Mouse (Mus musculus) lung, embryonic 16.5 days (tissue): ENCODE results near the gene Ciita. TPM values are rescaled to one million over a fixed set of nuclear protein-coding genes. Genes with fewer than 3 reads are reported as not detected.
A peak's percentile ranks its signal among the peaks of the same experiment; 100 is the strongest.

Experiments
- ATAC-seq: fragments of 200-750 bp; cut with Nextera tagmentation; 2 replicates; pipeline ENCODE4 v1.8.0; 2017; ENCODE audit warnings: low read depth, mild to moderate bottlenecking, moderate library complexity
- H3K27ac ChIP-seq: fragments of 300-500 bp; sonication (generic); 2 replicates; pipeline ENCODE4 v1.5.1; 2014; ENCODE audit warnings: mild to moderate bottlenecking, control low read depth, low read length
- H3K27me3 ChIP-seq: fragments of 300-500 bp; sonication (generic); 2 replicates; pipeline ENCODE4 v1.6.1; 2014; ENCODE audit warnings: low read depth, low read length, mixed read lengths; ENCODE audit not compliant: control insufficient read depth, insufficient read depth
- H3K36me3 ChIP-seq: fragments of 300-500 bp; sonication (generic); 2 replicates; pipeline ENCODE4 v1.6.1; 2014; ENCODE audit warnings: low read length; ENCODE audit not compliant: control insufficient read depth, insufficient read depth
- H3K4me1 ChIP-seq: fragments of 300-500 bp; sonication (generic); replicated peaks from 2 replicates; pipeline ENCODE4 v1.6.1; 2014; ENCODE audit warnings: low read length, mixed read lengths; ENCODE audit not compliant: control insufficient read depth, insufficient read depth
- H3K4me2 ChIP-seq: fragments of 300-500 bp; sonication (generic); 2 replicates; pipeline ENCODE4 v1.6.1; 2014; ENCODE audit warnings: low read depth, low read length, control low read depth
- H3K4me3 ChIP-seq: fragments of 300-500 bp; sonication (generic); 2 replicates; pipeline ENCODE4 v1.5.1; 2014; ENCODE audit warnings: mild to moderate bottlenecking, low read length, control low read depth
- H3K9ac ChIP-seq: fragments of 300-500 bp; sonication (generic); 2 replicates; pipeline ENCODE4 v1.6.1; 2014; ENCODE audit warnings: low read length, control low read depth
- H3K9me3 ChIP-seq: fragments of 300-500 bp; sonication (generic); 2 replicates; pipeline ENCODE4 v1.6.1; 2016; ENCODE audit warnings: low read length; ENCODE audit not compliant: control insufficient read depth
- WGBS: fragments of 180-500 bp; shearing (Covaris S2); extraction: QIAGEN DNeasy Blood & Tissue Kit; methylation state at CpG from one replicate; pipeline ENCODE4 v1.1.7; 2014; 5-methylcytosine and 5-hydroxymethylcytosine counted together
- polyA plus RNA-seq: library from polyadenylated mRNA; unstranded; fragments of >200 nt; fragmentation: Nextera tagmentation; extraction: Ambion mirVana; gene quantifications from 2 replicates; pipeline ENCODE4 v1.2.1, GENCODE M21; 2015

Gene Ciita
- polyA plus RNA-seq, 1 experiment from 2014 or later, result 0.92 TPM

GRCm38 (mm10) chr16:10548938-10549337, 69.1 kb downstream of the Ciita start:
- no peak overlapping the region for H3K4me3 ChIP-seq
- H3K27me3 ChIP-seq, result no peaks in the 10 kb centered on the region
- no peak overlapping the region for H3K4me2 ChIP-seq
- no peak overlapping the region for H3K9ac ChIP-seq
- no peak for ATAC-seq
- H3K27ac ChIP-seq, result no peak overlapping the region
- no peaks in the 10 kb centered on the region for H3K9me3 ChIP-seq
- WGBS, result 63% methylated on average over 3 of the region's 3 CpGs
- no peaks in the 10 kb centered on the region for H3K36me3 ChIP-seq
- peaks cover 12% of the 10 kb centered on the region for H3K4me1 ChIP-seq

GRCm38 (mm10) chr16:10549600-10549999, 69.7 kb downstream of the Ciita start:
- no peak for ATAC-seq
- H3K4me2 ChIP-seq, result no peak overlapping the region

GRCm38 (mm10) chr16:10551592-10551991, 71.7 kb downstream of the Ciita start:
- 75% methylated on average over 4 of the region's 4 CpGs for WGBS
- no peak overlapping the region for H3K4me2 ChIP-seq
- no peaks in the 10 kb centered on the region for H3K9me3 ChIP-seq
- no peaks in the 10 kb centered on the region for H3K27me3 ChIP-seq
- no peak overlapping the region for H3K27ac ChIP-seq
- H3K36me3 ChIP-seq, result no peaks in the 10 kb centered on the region
- H3K9ac ChIP-seq, result no peak overlapping the region
- peaks cover 3% of the 10 kb centered on the region for H3K4me1 ChIP-seq
- no peak overlapping the region for H3K4me3 ChIP-seq
- no peak for ATAC-seq

More at GRCm38 (mm10) chr16:10549600-10549999, 69.7 kb downstream of the Ciita start:
- Histone ChIP-seq H3K4me1 (peaks cover 12% of the 10 kb centered on the region), H3K9ac (no peak overlapping the region), H3K27ac (no peak overlapping the region), H3K9me3 (no peaks in the 10 kb centered on the region), H3K36me3 (no peaks in the 10 kb centered on the region), H3K4me3 (no peak overlapping the region), H3K27me3 (no peaks in the 10 kb centered on the region)
- 68% methylated on average over 2 of the region's 2 CpGs for WGBS

GRCm38 (mm10) chr16:10553858-10554257, 74.0 kb downstream of the Ciita start:
- no peak overlapping the region for H3K4me3 ChIP-seq
- 81% methylated on average over 2 of the region's 2 CpGs for WGBS
- H3K4me2 ChIP-seq, result no peak overlapping the region
- no peak for ATAC-seq
- H3K9me3 ChIP-seq, result no peaks in the 10 kb centered on the region
- H3K27me3 ChIP-seq, result no peaks in the 10 kb centered on the region
- no peaks in the 10 kb centered on the region for H3K4me1 ChIP-seq
- no peak overlapping the region for H3K9ac ChIP-seq
- no peaks in the 10 kb centered on the region for H3K36me3 ChIP-seq
- no peak overlapping the region for H3K27ac ChIP-seq

- Histone ChIP-seq H3K27me3 (no peaks in the 10 kb centered on the region), H3K4me3 (no peak overlapping the region), H3K4me1 (no peaks in the 10 kb centered on the region), H3K36me3 (peaks cover 5% of the 10 kb centered on the region; the same call in 1 of the 2 replicates), H3K27ac (no peak overlapping the region), H3K4me2 (no peak overlapping the region), H3K9ac (no peak overlapping the region), H3K9me3 (no peaks in the 10 kb centered on the region)
- 79% methylated on average over 8 of the region's 8 CpGs for WGBS
- ATAC-seq, result no peak
Observed at GRCm38 (mm10) chr16:10559991-10560390, 80.1 kb downstream of the Ciita start.

GRCm38 (mm10) chr16:10565278-10565885, 85.5 kb downstream of the Ciita start:
- peaks cover 5% of the 10 kb centered on the region; the same call in 1 of the 2 replicates for H3K36me3 ChIP-seq
- WGBS, result 32% methylated on average over 4 of the region's 4 CpGs
- no peak overlapping the region for H3K9ac ChIP-seq
- H3K27me3 ChIP-seq, result no peaks in the 10 kb centered on the region
- ATAC-seq, result peak; percentile 74; the same call in 1 of the 2 replicates
- H3K4me3 ChIP-seq, result no peak overlapping the region
- H3K9me3 ChIP-seq, result no peaks in the 10 kb centered on the region
- no peak overlapping the region for H3K4me2 ChIP-seq
- no peaks in the 10 kb centered on the region for H3K4me1 ChIP-seq
- H3K27ac ChIP-seq, result no peak overlapping the region

GRCm38 (mm10) chr16:10567153-10567552, 87.3 kb downstream of the Ciita start:
- 87% methylated on average over 4 of the region's 4 CpGs for WGBS
- no peak overlapping the region for H3K4me2 ChIP-seq
- H3K4me1 ChIP-seq, result no peaks in the 10 kb centered on the region
- H3K9me3 ChIP-seq, result no peaks in the 10 kb centered on the region
- no peaks in the 10 kb centered on the region for H3K36me3 ChIP-seq
- no peak overlapping the region for H3K27ac ChIP-seq
- H3K9ac ChIP-seq, result no peak overlapping the region
- ATAC-seq, result no peak
- H3K4me3 ChIP-seq, result no peak overlapping the region
- no peaks in the 10 kb centered on the region for H3K27me3 ChIP-seq

- H3K4me3 ChIP-seq, result no peak overlapping the region
- peaks cover 4% of the 10 kb centered on the region for H3K36me3 ChIP-seq
- H3K27ac ChIP-seq, result no peak overlapping the region
- H3K9me3 ChIP-seq, result no peaks in the 10 kb centered on the region
- no peak overlapping the region for H3K4me2 ChIP-seq
- ATAC-seq, result no peak
- H3K9ac ChIP-seq, result no peak overlapping the region
- 85% methylated on average over 5 of the region's 5 CpGs for WGBS
- H3K27me3 ChIP-seq, result no peaks in the 10 kb centered on the region
- no peaks in the 10 kb centered on the region for H3K4me1 ChIP-seq
Observed at GRCm38 (mm10) chr16:10569809-10570395, 90.0 kb downstream of the Ciita start.

GRCm38 (mm10) chr16:10570708-10571107, 90.8 kb downstream of the Ciita start:
- ATAC-seq, result no peak
- Histone ChIP-seq H3K9me3 (no peaks in the 10 kb centered on the region), H3K4me2 (no peak overlapping the region), H3K4me1 (no peaks in the 10 kb centered on the region), H3K4me3 (no peak overlapping the region), H3K27me3 (no peaks in the 10 kb centered on the region), H3K27ac (no peak overlapping the region), H3K9ac (no peak overlapping the region), H3K36me3 (peaks cover 4% of the 10 kb centered on the region)
- 60% methylated on average over 1 of the region's 1 CpGs for WGBS
